Mouse (Mus musculus) midbrain, embryonic 12.5 days (tissue): ENCODE data around the gene Ccz1. TPM values are rescaled to one million over a fixed set of nuclear protein-coding genes. Genes with fewer than 3 reads are reported as not detected.

Experiments used
- ATAC-seq: fragments of 200-750 bp; cut with Nextera tagmentation; 2 replicates; pipeline ENCODE4 v1.8.0; 2017; ENCODE audit warnings: low read depth, moderate TSS enrichment, moderate library complexity; ENCODE audit not compliant: low FRiP score
- H3K27ac ChIP-seq: fragments of 300-500 bp; sonication (generic); replicated peaks from 2 replicates; pipeline ENCODE4 v1.5.1; 2016; ENCODE audit warnings: mild to moderate bottlenecking
- H3K27me3 ChIP-seq: fragments of 300-500 bp; sonication (generic); 2 replicates; pipeline ENCODE4 v1.6.1; 2016; ENCODE audit warnings: mild to moderate bottlenecking
- H3K36me3 ChIP-seq: fragments of 300-500 bp; sonication (generic); 2 replicates; pipeline ENCODE4 v1.6.1; 2016
- H3K4me1 ChIP-seq: fragments of 300-500 bp; sonication (generic); 2 replicates; pipeline ENCODE4 v1.6.1; 2016
- H3K4me2 ChIP-seq: fragments of 300-500 bp; sonication (generic); replicated peaks from 2 replicates; pipeline ENCODE4 v1.6.1; 2016; ENCODE audit warnings: mild to moderate bottlenecking, moderate library complexity
- H3K4me3 ChIP-seq: fragments of 300-500 bp; sonication (generic); 2 replicates; pipeline ENCODE4 v1.5.1; 2016; ENCODE audit warnings: mild to moderate bottlenecking
- H3K9ac ChIP-seq: fragments of 300-500 bp; sonication (generic); replicated peaks from 2 replicates; pipeline ENCODE4 v1.6.1; 2016; ENCODE audit warnings: mild to moderate bottlenecking, moderate library complexity
- H3K9me3 ChIP-seq: fragments of 300-500 bp; sonication (generic); 2 replicates; pipeline ENCODE4 v1.6.1; 2016; ENCODE audit warnings: mild to moderate bottlenecking
- WGBS: fragments of 180-500 bp; shearing (Covaris S2); methylation state at CpG from one replicate; pipeline ENCODE4 v1.1.7; 2016; 5-methylcytosine and 5-hydroxymethylcytosine counted together
- polyA plus RNA-seq: library from polyadenylated mRNA; unstranded; fragments of >200 nt; fragmentation: Nextera tagmentation; extraction: Ambion mirVana; gene quantifications from 2 replicates; pipeline ENCODE4 v1.2.1, GENCODE M21; 2016

Ccz1 gene
- polyA plus RNA-seq, 1 experiment from 2014 or later: 111 TPM

DNA sequence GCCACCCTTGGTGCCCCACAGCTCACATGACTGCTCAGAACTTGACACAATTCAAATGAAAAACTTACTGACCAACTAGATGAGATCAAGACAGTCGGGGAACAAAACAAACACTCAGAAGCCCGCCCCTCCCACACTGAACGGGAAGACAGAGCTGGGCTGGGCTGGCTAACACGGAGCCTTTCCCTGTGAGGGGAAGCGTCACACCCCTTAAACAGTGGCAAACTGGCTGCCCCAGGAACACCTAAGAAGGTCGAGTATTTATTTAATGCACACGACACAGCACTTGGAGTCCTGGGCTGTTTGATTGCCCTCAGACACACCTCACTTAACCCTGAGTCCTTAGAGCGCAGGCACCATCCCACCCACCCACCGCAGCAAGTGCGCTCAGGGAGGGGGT, 22.0 kb downstream of the Ccz1 start:
- H3K4me3 ChIP-seq: no peak overlapping the region
- no peaks in the 10 kb centered on the region for H3K9me3 ChIP-seq
- H3K4me2 ChIP-seq: no peak overlapping the region
- H3K9ac ChIP-seq: no peak overlapping the region
- no peaks in the 10 kb centered on the region for H3K4me1 ChIP-seq
- H3K27ac ChIP-seq: no peak overlapping the region
- H3K36me3 ChIP-seq: peaks cover 100% of the 10 kb centered on the region
- H3K27me3 ChIP-seq: no peaks in the 10 kb centered on the region
- WGBS: 86% methylated on average over 10 of the region's 10 CpGs
- no peak for ATAC-seq

DNA sequence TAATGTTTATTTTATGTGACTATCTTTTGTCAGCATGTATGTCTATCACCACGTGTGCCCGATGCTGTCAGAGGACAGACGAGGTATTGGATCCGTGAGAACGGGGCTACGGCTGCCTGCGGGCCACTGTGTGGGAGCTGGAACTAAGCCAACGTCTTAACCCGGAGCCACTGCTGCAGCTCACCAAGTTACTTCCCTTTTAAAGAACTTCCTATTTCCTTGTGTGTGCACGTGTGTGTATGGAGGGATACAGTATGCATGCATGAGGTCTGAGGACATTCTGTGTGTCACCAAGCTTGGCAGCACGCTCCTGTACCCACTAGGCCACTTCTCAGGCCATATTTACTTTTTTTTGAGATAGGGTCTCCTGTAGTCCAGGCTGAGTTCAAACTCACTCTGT, 24.6 kb downstream of the Ccz1 start:
- Histone ChIP-seq H3K27ac (no peak overlapping the region), H3K27me3 (no peaks in the 10 kb centered on the region), H3K9ac (no peak overlapping the region), H3K4me2 (no peak overlapping the region), H3K4me3 (no peak overlapping the region), H3K36me3 (peaks cover 100% of the 10 kb centered on the region), H3K9me3 (no peaks in the 10 kb centered on the region), H3K4me1 (no peaks in the 10 kb centered on the region)
- no peak for ATAC-seq
- WGBS: 95% methylated on average over 11 of the region's 11 CpGs

GRCm38 (mm10) chr5:143989046-143989445, 25.6 kb downstream of the Ccz1 start:
- 86% methylated on average over 4 of the region's 4 CpGs for WGBS
- peaks cover 100% of the 10 kb centered on the region for H3K36me3 ChIP-seq
- ATAC-seq: no peak

DNA sequence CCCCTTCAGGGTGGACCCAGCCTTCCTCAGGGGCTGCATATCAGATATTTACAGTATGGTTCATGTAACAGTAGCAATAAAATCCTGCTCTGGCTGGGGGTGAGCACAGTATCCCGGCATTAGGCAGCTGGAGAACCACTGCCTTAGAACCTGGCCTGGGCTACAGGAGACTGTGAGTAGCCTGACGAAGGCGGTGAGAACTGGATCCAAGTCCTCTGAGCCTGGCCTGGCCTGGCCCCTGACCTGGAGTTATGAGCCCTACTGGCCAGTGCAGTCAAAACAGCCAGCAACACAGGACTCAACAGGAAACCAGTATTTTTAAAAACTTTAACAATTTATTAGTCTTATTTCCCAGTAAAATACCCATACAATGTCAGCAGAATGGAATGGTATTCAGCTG, 27.1 kb downstream of the Ccz1 start:
- Histone ChIP-seq H3K4me2 (no peak overlapping the region), H3K27ac (no peak overlapping the region), H3K9ac (no peak overlapping the region), H3K4me1 (no peaks in the 10 kb centered on the region), H3K9me3 (no peaks in the 10 kb centered on the region), H3K4me3 (no peak overlapping the region), H3K36me3 (peaks cover 90% of the 10 kb centered on the region), H3K27me3 (no peaks in the 10 kb centered on the region)
- WGBS: 97% methylated on average over 3 of the region's 3 CpGs
- ATAC-seq: no peak

More at GRCm38 (mm10) chr5:143989046-143989445, 25.6 kb downstream of the Ccz1 start:
- Histone ChIP-seq H3K9me3 (no peaks in the 10 kb centered on the region), H3K4me1 (no peaks in the 10 kb centered on the region), H3K4me3 (no peak overlapping the region), H3K27ac (no peak overlapping the region), H3K9ac (no peak overlapping the region), H3K27me3 (no peaks in the 10 kb centered on the region), H3K4me2 (no peak overlapping the region)

DNA sequence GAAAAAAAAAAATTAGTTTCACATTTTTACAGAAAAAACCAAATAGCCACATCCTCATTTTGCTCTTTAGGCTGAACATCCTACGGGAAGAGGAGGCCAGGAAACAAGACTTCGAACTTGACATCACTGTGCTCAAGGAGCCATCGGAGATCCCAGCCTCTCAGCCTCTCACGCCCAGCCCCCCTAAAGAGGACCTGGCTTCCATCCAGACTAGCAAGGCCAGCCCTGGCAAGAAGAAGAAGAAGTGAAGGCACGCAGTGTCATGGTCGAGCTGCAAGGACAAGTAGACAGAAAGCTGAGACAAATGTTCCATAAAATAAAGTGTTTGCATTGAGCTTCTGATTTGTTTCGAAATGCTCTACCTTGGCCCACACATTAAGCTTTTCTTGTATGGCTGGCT, 29.3 kb downstream of the Ccz1 start:
- Histone ChIP-seq H3K4me1 (peaks cover 5% of the 10 kb centered on the region), H3K4me3 (no peak overlapping the region), H3K27ac (no peak overlapping the region), H3K4me2 (no peak overlapping the region), H3K36me3 (peaks cover 68% of the 10 kb centered on the region), H3K27me3 (no peaks in the 10 kb centered on the region), H3K9ac (no peak overlapping the region), H3K9me3 (no peaks in the 10 kb centered on the region)
- ATAC-seq: no peak
- WGBS: 95% methylated on average over 7 of the region's 7 CpGs

DNA sequence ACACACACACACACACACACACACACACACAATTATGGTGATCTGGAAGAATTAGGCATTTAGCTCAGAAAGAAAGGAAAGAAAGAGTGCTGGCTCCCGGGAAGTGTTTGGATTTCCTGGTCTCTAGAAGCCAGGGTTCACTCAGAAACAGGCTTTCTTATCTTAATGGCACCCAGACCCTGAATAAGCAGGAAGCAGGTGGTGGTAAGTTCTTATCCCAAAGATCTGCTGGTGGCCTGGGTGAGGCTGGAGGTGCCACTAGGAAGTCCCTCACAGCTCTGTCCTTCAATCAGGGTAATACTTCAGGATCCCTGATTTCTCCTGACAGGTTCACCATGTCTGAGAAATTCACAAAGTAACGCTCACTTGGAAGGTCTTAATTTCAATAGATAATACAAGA, 32.3 kb downstream of the Ccz1 start:
- H3K4me2 ChIP-seq: no peak overlapping the region
- H3K36me3 ChIP-seq: peaks cover 37% of the 10 kb centered on the region
- H3K27me3 ChIP-seq: no peaks in the 10 kb centered on the region
- no peak overlapping the region for H3K27ac ChIP-seq
- H3K9me3 ChIP-seq: no peaks in the 10 kb centered on the region
- 88% methylated on average over 2 of the region's 2 CpGs for WGBS
- H3K9ac ChIP-seq: no peak overlapping the region
- no peak overlapping the region for H3K4me3 ChIP-seq
- no peak for ATAC-seq
- peaks cover 5% of the 10 kb centered on the region for H3K4me1 ChIP-seq

GRCm38 (mm10) chr5:143980858-143981257, 33.8 kb downstream of the Ccz1 start:
- H3K4me1 ChIP-seq: peaks cover 5% of the 10 kb centered on the region
- no peaks in the 10 kb centered on the region for H3K9me3 ChIP-seq
- no peak overlapping the region for H3K4me2 ChIP-seq
- no peak overlapping the region for H3K9ac ChIP-seq
- WGBS: 21% methylated on average over 9 of the region's 9 CpGs
- peaks cover 22% of the 10 kb centered on the region; the same call in 1 of the 2 replicates for H3K36me3 ChIP-seq
- H3K27ac ChIP-seq: 0 out of 2 replicates have a peak overlapping the region, but pooled peaks have one; percentile 11
- H3K27me3 ChIP-seq: no peaks in the 10 kb centered on the region
- H3K4me3 ChIP-seq: no peak overlapping the region
- ATAC-seq: peak; percentile 41; the same call in 1 of the 2 replicates

DNA sequence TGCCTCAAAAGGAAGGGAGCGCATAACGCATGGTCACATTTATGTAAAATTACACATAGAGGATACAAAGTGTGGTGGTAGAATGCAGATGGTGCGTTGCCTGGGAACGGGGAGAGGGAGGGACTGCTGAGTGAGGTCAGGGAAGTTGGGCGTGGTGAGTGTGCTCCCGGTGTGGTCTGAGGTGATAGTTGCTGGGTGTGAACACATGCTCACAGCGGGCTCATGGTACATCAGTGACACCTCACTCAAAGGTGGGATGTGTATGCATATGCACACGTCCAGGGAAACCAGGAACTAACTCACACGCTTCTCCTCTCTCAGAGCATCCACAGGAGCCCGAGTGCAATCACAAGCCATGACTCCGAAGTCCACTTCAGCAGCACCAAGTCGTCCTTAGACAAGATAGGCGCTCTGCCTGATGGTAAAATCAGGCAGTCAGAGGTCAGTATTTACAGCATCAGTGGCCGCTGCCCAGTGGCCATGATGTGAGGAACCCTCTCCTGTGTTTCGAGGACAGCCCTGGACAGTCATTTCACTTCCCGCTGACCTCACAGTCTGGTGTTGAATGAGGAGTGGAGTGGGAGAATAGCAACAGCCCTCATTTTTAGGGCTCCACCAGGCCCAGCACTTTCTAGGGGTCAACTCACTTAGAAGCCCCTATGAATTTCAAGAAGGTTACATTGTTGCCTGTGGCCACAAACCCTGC, 37.8 kb downstream of the Ccz1 start:
- Histone ChIP-seq H3K27ac (no peak overlapping the region), H3K27me3 (no peaks in the 10 kb centered on the region), H3K4me3 (no peak overlapping the region), H3K9ac (no peak overlapping the region), H3K9me3 (no peaks in the 10 kb centered on the region), H3K36me3 (no peaks in the 10 kb centered on the region), H3K4me1 (peaks cover 5% of the 10 kb centered on the region), H3K4me2 (no peak overlapping the region)
- no peak for ATAC-seq
- 83% methylated on average over 16 of the region's 16 CpGs for WGBS

- H3K4me3 ChIP-seq: no peak overlapping the region
- H3K36me3 ChIP-seq: no peaks in the 10 kb centered on the region
- no peaks in the 10 kb centered on the region for H3K27me3 ChIP-seq
- ATAC-seq: no peak
- 90% methylated on average over 11 of the region's 11 CpGs for WGBS
- H3K9me3 ChIP-seq: no peaks in the 10 kb centered on the region
- H3K4me1 ChIP-seq: peaks cover 5% of the 10 kb centered on the region
- H3K9ac ChIP-seq: no peak overlapping the region
- H3K4me2 ChIP-seq: no peak overlapping the region
- H3K27ac ChIP-seq: no peak overlapping the region
Measured at GRCm38 (mm10) chr5:143976232-143976631, 38.4 kb downstream of the Ccz1 start.

GRCm38 (mm10) chr5:143975631-143975933, 39.1 kb downstream of the Ccz1 start:
- 65% methylated on average over 2 of the region's 2 CpGs for WGBS
- Histone ChIP-seq H3K27ac (no peak overlapping the region), H3K4me2 (no peak overlapping the region), H3K4me1 (no peaks in the 10 kb centered on the region; the same call in 1 of the 2 replicates), H3K9ac (no peak overlapping the region), H3K4me3 (no peak overlapping the region), H3K9me3 (no peaks in the 10 kb centered on the region), H3K36me3 (no peaks in the 10 kb centered on the region), H3K27me3 (no peaks in the 10 kb centered on the region)
- no peak for ATAC-seq

DNA sequence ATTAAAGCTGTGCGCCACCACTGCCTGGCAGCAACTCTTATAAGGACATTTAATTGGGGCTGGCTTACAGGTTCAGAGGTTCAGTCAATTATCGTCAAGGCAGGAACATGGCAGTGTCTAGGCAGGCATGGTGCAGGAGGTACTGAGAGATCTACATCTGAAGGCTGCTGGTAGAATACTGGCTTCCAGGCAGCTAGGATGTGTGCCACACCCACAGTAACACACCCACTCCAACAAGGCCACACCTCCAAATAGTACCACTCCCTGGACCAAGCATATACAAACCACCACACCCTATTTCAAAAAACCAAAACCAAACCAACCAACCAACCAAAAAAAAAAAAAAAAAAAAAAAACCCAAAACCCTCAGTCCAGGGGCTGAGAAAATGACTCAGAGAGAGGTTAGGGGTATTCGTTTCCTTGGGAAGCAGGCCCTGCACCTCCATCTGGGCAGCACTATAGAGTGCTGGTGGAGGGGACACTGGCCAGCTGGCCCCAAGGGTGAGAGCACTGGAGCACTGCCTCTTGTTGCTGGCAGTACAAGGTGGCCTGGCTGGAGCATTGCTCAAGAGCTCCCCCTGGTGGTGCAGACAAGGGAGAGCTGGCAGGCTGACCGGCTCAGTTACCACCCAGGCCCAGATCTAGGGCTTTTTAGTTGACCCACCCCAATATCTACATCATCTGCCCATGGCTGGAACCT, 39.6 kb downstream of the Ccz1 start:
- Histone ChIP-seq H3K27ac (no peak overlapping the region), H3K9ac (no peak overlapping the region), H3K4me2 (no peak overlapping the region), H3K4me1 (no peaks in the 10 kb centered on the region), H3K9me3 (no peaks in the 10 kb centered on the region), H3K27me3 (no peaks in the 10 kb centered on the region), H3K36me3 (no peaks in the 10 kb centered on the region), H3K4me3 (no peak overlapping the region)
- peak; percentile 70 for ATAC-seq
- 50% methylated on average over 4 of the region's 4 CpGs for WGBS

DNA sequence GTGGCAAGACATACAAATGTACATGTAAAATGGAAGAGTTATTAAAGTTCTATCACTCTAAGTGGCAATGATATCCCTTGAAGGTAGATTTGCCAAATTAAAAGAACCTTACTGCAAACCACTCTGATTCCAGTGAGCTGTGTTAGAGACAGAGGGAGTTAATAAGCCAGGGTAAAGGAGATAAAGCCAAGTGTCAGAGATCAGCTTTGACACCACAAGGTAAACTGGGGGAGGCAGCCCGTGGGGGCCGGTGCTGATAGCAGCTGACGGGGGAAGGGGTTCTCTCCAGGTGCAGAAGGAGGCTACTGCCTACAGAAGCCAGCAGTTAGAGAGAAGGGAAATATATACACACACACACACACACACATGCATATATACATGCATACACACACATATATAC, 42.0 kb downstream of the Ccz1 start:
- Histone ChIP-seq H3K4me1 (no peaks in the 10 kb centered on the region), H3K36me3 (no peaks in the 10 kb centered on the region), H3K4me3 (no peak overlapping the region), H3K9ac (no peak overlapping the region), H3K9me3 (no peaks in the 10 kb centered on the region), H3K4me2 (no peak overlapping the region), H3K27ac (no peak overlapping the region), H3K27me3 (no peaks in the 10 kb centered on the region)
- no peak for ATAC-seq
- WGBS: 69% methylated on average over 3 of the region's 3 CpGs
